Mouse (Mus musculus) T-helper 17 cell (primary cell): ENCODE results near the gene Ttn.
"Not testable (repeated sequence)": the region's sequence is repeated elsewhere in the genome, so short reads cannot be mapped to it uniquely, and the experiment has no call there.

Experiments
- in situ Hi-C, 2 experiments: fragments of 300-600 bp; cut with MboI, MseI; formaldehyde crosslinking; loops; 1 replicate in 1 of 2; 2 replicates in 1 of 2; pipeline ENCODE4 v1.15.1; 2025; ENCODE audit warnings: high pct_unique_total_duplicates in 2 of 2

Ttn gene

DNA sequence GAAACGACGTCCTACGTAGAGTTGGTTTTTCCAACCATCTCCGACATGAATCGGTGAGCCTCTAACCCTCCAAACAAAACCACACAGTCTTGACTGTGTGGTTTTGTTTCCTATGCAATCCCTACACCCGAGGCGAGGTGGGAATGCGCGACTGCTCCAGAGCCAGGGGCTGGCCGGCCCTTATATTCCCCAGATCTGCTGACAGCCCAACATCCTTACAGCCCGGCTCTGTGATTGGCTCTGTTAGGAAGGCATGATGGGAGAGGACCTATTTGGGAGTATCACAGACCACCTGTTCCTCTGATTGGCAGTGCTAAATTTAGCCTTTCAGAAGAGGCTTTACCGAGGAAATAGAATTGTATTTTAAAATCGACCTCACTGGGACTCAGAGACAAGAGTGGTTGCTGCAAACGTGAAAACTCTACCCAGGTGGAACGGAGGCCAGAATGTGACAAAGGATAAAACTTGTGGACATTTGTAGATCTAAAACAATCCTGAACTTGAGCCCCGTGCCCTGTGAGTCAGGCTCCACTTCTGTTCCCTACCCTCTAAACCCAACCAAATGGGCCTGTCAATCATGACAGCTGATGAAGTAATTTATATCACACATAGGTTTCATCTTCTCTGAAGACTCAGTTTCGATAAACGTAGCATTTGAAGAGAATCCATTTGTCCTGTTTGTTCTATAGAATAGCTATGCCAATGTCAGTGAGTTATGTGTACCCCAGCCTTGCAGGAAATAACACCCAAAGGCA, at the start of gene Ttn:
Gene Ttn, minus strand, starts transcription at position 157 of the 755 bp plus-strand sequence.
- in situ Hi-C loops = no loop called here

DNA sequence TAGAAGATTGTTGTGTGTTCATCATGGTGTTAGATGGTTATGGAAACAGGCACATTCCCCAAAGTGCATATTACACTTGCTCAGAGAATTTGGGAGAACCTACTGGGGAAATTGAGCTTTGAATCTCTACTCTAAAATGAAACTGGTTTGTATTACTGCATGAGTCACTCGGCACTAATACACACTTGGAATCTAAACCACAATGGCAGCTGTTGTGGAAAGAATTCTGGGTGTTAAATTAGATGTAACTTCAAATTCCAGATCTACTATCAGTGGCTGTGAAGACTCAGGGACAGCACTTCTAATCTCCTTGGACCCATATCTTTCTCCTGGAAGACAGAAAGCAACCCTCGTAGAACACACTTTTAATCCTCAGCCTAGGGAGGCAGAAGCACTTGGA, 38.3 kb upstream of the Ttn start:
- in situ Hi-C loops = no loop called here

DNA sequence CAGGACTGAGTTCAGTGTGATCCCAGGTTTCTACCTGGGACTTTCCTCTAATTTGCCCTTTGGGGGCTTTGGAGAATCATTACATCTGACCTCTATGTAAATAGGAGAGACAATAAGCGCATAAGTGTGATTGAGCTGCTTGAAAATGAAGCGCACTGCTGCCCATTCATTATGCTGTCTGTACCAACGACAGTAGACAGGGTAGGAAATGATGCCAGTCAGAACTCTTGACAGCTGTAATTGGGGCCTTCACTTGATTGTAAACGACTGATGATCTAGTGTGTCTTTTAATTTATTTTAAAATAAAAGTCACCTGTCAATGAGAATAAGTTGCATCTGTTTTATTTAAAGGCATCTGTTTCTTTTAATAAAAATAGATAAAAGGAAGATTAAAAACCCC, 35.4 kb upstream of the Ttn start:
- in situ Hi-C loops = no loop called here

DNA sequence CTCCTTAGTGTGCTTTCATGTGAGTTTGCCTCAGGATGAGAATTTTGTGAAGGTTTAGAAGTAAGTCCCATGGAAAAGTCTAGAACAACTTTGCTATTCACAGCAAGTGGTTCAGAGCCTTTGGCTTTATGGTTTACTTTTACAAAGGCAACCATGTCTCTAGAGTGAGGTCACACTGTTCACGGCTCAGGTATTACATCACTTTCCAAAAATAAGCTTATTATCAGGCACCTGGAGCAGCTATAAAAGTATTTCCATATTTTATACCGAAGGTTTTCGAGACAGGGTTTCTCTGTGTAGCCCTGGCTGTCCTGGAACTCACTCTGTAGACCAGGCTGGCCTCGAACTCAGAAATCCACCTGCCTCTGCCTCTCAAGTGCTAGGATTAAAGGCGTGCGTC, 31.1 kb upstream of the Ttn start:
- in situ Hi-C loops = not testable (repeated sequence)

DNA sequence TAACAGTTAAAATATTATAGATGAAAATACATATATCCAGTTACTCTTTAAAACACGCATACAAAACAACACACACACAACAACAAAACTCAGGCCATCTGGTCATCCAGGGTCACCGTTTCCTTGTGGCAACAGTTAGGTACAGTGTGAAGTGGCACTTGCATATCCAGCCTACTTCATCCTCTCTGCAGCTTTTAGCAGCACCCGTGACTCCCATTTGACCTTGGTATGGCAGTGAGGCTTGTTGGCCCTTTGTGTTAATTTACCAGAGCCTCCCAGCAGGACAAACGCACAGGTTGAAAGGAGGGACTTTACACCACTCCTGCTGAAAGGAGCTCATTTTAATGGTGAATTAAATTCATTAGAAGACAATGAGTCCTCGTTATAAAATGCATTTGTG, 29.6 kb upstream of the Ttn start:
- in situ Hi-C loops = no loop called here

DNA sequence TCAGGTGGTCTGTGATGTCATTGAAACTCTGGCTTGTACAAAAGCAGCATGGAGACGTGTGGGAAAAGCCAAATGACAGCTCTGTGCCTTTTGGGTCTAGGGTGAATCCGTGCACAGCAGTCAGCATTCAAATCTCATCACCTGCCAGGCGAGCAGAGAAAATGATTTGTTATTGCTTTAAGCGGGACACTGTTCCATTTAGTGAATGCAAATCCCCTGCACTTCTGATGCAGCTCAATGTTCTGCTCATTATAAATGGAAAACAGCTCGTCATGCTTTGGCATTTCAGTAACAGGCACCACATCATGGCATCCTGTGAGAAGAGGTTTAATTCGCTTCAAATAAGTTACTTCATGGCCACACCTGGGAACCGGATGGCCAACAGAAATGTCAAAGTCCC, 24.7 kb upstream of the Ttn start:
- in situ Hi-C loops = no loop called here

DNA sequence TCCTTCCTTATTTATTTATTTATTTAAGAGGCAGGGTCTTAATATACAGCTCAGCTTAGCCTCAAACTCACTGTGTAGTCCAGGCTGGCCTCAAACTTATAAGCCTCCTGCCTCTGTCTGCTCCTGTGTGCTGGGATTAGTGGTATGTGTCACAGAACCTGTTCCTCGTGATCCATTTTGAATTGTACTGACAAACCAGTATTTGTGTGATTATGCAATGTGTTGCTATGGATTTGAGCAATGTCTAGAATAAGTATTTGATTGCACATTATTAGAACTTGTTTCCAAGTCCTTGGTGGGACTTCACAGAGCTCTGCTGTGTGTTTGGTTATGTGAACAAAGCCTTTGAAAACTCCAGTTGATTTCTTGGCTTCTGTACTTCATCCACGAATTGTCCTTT, 20.8 kb upstream of the Ttn start:
- in situ Hi-C loops = no loop called here

DNA sequence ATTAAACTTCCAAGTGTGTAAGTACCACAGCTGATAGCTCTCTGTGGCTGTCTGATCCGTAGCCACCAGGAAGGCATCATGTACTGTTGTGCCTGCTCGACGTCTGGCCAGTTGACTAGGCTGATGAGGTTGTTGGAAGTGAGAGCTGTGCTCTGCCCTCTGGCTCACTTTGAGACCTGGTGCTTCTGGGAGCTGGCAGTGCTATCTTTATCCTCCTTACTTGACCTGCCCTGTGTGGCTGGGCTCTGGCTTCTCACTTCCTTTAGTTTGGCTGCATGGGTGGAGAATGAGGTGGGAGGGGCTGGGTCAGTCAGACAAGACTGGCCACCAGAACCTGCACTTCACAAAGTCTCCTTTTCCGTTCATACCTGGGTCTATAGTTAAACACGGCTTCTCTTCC, 16.0 kb upstream of the Ttn start:
- in situ Hi-C loops = no loop called here

DNA sequence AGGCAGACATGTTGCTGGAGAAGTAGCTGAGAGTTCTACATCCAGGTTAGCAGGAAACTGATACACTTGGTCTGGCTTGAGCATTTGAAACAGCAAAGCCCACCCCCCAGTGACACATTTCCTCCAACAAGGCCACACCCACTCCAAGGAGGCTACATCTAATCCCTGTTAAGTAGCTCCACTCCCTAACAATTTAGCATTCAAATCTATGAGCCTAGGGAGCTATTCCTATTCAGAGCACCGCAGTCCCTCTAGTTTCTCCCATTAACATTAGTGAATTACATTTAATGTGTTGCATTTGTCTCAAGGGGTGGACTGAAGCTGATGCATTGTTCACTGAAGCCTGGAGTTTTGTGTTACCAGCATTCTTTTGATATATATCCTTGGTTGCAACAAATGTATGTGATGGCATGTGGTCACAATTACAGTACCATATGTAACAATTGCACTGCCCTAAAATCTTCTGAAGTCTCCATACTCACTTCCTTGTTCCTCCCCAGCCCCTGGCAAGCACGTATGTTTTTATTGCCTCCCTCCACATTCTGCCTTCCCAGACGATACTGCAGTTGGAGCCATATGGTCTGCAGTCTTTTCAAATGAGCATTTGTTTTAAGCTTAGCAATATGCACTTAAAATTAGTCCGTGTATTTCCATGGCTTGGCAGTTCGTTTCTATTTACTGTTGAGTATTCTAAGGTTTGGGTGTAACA, 10.3 kb upstream of the Ttn start:
- in situ Hi-C loops = no loop called here

DNA sequence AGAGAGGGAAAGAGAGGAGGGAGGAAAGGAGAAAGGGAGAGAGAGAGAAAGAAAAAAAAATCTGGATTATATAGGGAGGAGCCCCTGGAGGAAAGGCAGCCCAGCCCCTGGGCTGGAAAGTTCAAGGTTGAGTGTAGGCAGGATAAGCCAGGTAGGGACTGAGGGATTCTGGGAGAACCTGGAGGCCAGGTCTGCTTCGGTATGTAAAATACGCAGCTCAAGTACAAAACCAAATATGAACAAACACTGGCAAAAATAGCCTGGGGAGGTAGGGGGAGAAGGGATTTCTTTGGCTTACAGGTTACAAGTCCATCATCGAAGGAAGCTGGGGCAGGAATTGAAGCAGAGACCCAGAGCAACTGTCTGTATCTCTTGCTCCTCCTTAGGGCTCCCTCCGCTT, 5.0 kb upstream of the Ttn start:
- in situ Hi-C loops = no loop called here

DNA sequence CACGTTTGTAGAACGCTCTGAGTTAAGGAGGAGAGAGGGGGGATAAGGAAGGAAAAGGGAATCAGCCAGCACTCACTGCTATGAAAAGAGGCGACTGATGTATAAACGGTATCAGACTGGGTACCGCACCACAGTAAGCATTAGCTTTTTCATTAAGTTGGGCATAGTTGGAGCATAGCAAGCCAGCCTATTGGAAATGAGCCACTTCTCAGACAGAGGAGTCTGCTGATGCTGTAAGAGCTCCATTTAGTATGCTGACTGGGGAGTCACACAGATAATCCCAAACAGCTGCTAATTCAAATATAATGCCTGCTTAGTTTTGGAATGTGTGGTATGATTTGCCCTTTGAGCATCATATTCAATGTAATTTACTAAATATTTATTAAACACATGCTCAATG, 2.0 kb upstream of the Ttn start:
- in situ Hi-C loops = no loop called here

DNA sequence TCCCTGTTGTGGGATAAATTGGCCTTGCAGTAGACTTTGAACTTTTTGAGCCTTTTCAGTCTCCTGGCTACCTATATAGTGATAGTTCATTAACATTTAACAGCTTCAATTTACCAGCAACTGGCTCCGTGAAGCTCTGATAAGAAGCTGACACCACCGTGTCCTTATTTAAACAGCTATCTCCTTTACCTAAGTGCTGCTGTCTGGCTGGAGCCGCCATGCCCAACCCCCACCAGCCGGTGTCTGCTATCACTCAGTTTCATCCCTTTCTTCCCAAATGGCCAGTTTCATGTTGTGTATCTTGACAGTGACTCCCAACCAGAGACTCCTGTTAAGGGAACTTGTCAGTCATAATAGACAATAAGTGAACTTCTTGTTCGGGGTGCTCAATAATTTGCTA, 1.3 kb upstream of the Ttn start:
- in situ Hi-C loops = no loop called here

DNA sequence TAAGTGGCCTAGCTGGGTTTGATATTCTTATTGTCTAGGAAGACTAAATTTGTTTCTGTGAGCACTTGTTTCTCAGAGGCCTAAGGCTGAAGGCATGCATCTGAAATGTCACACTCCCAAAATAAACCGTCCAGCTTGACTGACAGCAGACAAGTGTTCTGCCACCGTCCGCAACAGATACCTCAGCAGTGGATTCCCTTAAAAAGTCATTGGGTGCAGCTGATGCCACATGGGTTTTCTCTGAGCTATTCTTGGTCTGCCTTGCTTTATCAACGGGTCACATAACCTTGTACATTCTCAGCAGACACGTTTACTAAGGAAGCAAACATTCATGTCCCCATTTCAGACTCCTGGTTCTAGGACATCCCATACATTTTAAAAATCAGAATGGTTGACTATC, 630 bp downstream of the Ttn start:
- in situ Hi-C loops = no loop called here

DNA sequence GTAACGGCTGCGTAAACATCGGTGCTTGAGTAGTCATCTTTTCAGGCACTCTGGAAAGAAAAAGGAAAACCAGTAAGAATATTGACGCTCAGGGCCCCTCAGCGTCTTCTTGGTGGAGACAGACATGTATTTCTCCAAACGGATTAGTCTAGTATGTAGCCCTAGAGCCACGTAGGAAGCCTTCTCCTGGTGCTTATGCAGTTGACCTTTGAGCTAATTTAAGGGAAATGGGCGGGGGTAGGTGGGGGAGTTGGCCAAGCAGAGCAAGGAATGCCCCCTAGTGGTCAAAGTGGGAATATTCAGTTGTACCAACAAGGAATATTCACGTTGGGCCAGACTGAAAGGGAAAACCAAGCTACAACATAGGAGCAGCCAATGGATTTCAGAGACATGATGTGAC, 2.2 kb downstream of the Ttn start:
- in situ Hi-C loops = no loop called here

DNA sequence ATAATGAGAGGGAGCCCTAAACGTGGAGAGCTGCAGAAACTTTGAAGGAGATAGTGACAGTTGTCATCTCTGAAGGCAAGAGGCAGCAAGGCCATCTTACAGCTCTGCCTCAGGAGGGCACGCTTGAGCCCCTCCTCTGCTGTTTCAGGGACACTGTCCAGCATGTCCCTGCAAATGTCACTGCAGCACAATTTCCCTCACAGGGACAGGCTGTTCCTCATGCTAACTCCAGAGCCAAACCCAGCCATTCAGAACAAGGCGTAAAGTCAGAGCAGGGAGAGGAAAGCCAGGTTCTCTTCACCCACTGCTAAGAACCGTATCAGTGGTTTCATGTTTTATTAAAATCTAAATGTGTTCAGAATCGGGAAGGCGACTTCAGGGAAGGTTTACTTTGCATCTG, 4.7 kb downstream of the Ttn start:
- in situ Hi-C loops = loop anchor here in 1 of 2 experiments (10.0 kb wide), 1 partner anchor 367 kb away; no protein-coding TSS in a partner anchor

DNA sequence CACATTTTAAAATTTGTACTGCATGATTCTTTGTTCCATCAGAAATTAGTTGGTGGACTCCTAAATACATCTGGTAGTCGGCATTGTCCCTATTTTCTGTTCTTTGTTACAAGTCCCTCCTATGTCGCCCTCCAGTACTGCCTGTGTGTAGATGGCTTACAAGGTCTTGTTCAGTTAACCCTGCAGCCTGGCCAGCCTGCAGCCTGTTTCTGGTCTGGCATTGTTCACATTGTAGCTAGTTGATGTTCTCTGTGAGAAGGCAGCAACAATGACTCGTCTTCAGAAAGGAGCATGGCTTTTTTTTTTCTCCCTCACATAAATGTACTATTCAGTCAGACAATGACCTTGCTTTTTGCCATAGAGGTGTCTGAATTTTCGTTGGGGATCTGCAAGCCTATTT, 10.3 kb downstream of the Ttn start:
- in situ Hi-C loops = loop anchor here in 1 of 2 experiments (10.0 kb wide), 1 partner anchor 373 kb away; no protein-coding TSS in a partner anchor

DNA sequence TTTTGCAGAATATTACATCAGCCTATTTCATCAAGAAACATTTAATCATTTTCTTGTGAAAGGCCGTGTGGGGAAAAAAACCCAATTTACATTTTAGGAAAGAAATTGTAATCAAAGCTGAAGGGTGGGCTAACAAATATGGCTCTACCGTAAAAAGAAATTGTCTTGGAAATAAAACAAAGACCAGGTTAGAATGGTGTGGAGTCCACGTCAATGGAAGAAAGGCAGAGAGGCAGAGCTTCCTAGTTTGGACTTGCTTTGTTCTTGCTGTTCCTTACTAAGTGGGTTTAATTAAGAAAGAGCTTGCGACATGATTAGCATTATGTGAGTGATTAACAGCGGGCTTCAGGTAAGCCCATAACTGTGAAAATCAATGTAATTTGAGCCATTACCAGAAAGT, 11.3 kb downstream of the Ttn start:
- in situ Hi-C loops = loop anchor here in 1 of 2 experiments (10.0 kb wide), 1 partner anchor 374 kb away; no protein-coding TSS in a partner anchor

DNA sequence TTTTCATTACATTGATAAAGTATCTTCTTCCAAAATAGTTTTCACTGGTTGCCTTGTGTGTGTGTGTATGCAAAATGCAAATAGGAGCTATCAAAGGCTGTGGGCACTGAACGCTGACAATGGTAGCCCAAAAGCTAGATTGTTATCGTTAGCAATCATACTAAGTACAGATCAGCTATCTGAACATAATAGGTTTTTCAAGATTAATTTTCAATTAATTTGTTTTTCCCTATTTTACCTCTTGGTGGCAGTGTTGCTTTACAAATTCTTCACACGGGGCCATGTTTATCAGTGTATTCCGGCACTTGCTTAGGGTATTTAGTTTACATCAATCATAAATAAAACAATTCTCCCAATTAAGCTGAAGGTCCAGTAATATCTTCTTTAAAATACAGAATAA, 11.7 kb downstream of the Ttn start:
- in situ Hi-C loops = loop anchor here in 1 of 2 experiments (10.0 kb wide), 1 partner anchor 374 kb away; no protein-coding TSS in a partner anchor

DNA sequence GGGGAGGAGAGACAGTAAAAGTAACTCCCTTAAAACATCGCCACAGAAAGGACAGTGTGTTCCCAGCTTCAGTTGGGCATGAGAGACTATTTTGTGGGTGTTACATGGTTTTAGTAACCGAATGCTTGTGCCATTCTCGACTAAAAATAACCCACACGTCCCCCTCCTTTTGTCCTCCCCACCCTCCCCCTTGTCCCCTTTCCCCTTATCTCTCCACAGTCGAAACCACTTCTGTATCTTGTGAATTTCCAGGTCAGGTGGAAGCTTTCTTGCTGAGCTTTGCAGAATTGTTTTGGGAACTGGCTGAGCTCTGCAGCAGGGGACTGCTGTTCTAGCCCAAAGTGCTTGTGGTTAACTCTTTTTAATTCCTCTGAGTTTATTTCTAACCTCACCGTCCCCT, 12.1 kb downstream of the Ttn start:
- in situ Hi-C loops = loop anchor here in 1 of 2 experiments (10.0 kb wide), 1 partner anchor 375 kb away; no protein-coding TSS in a partner anchor

DNA sequence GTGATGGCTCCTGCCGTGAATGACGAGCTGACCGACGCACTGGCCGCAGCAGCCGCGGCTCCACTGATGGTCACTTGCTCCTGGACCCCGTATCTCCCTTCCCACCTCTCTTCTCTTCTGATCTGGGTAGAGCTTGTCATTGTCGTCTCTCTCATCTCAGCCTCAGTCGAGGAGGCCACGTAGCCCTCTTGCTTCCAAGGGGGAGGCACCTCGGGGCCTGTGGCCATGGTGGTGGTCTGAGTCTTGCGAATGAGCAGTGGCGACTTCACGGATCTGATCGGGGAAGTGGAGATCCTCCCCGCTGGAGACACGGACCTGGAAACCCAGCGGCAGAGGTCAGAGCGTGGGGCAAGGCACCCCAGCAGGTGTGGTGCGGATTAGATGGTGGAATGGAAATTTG, 12.7 kb downstream of the Ttn start:
- in situ Hi-C loops = loop anchor here in 1 of 2 experiments (10.0 kb wide), 2 partner anchors 375 to 1875 kb away; no protein-coding TSS in a partner anchor

DNA sequence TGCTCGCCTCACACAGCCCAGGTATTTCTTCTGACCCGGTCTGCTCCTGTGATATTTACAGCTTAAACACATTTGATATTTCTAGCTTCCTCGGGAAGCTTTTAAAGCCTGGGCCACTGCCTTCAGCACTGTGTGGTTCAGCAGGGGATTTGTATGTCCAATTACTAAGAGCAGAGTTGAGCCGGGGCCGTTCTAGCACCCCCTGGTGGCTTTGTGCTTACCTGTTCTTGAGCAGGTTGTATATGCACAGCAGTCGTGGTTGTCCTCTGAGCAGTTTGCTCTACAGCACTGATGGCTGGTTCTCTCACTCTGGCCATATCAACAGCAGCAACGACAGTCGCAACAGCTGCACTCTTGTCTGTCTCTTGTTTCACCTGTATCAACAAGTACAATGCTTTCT, 13.4 kb downstream of the Ttn start:
- in situ Hi-C loops = loop anchor here in 1 of 2 experiments (10.0 kb wide), 1 partner anchor 1874 kb away; no protein-coding TSS in a partner anchor

DNA sequence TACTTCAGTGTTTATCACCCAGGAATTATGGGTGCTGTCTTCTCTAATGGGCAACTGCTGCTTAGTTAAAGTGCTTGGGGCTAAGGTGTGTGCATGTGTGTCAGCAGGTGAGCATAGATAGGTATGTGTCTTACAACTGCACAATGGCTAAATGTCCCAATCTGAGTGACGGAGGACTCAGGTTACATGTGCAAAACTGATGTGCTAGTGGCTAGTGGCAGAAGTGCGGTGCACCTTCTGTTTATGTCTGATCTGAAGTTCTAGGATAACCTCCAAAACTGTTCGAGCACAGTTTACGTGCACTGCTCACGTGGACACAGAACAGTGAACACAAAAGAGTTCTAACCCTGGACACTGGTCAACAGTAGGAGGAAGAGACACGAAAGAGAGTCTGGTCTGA, 15.8 kb downstream of the Ttn start:
- in situ Hi-C loops = loop anchor here in 1 of 2 experiments (10.0 kb wide), 1 partner anchor 1872 kb away; no protein-coding TSS in a partner anchor

DNA sequence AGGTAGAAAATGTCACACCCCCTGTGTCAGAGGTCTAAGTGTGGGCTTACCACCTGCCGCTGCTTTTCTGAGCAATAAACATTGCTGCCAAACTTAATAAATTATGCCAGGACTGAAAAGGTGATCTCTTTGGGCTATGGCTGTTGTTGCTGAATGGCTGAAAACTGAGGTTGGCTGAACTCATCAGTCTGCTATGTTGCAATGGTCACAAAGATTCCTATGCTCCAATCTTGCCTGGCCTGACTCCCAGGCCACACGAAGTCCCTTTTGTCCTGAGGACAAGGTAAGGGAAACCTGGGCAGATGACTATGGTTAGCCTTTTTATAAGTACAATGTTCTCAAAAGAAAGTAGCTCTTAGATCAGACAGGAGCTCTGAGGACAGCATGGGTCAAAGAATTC, 16.3 kb downstream of the Ttn start:
- in situ Hi-C loops = loop anchor here in 1 of 2 experiments (10.0 kb wide), 1 partner anchor 1871 kb away; no protein-coding TSS in a partner anchor
